ENCODE assay signal across 12 mouse cellular contexts in genomic region chr6:114461536-114461935, GRCm38 (mm10).
DNase-seq lines count a peak whose midpoint lies in the region; ATAC-seq and TF ChIP-seq lines count a peak whose summit lies in the region.
"Had no signal": no experiment of that assay in that cellular context is flagged by ENCODE, and none has a peak within 500 bp of the region (broad histone marks: within the 10 kb centered on the region; RNA-seq: fewer than 3 reads in every experiment).

No protein-coding gene starts in this region.

- H3K27me3 ChIP-seq in heart, postnatal 0 days (ENCODE audit: control insufficient read depth, insufficient read depth, low read length) = no peaks in the 10 kb centered on the region
- H3K27me3 ChIP-seq: forebrain, embryonic 12.5 days; heart, embryonic 15.5 days; limb, embryonic 12.5 days; midbrain, embryonic 15.5 days had no signal

- no peak overlapping the region for H3K27ac ChIP-seq in heart, postnatal 0 days (ENCODE audit: low read depth)
- H3K27ac ChIP-seq: forebrain, embryonic 12.5 days; heart, embryonic 15.5 days; limb, embryonic 12.5 days; midbrain, embryonic 15.5 days had no signal

- 0 out of 2 replicates have a peak, but pooled peaks cover 3% of the 10 kb centered on the region for H3K9me3 ChIP-seq in heart, postnatal 0 days (replicated peaks; ENCODE audit: control insufficient read depth, low read length)
- H3K9me3 ChIP-seq: heart, embryonic 15.5 days; midbrain, embryonic 15.5 days had no signal

- no peaks in the 10 kb centered on the region for H3K36me3 ChIP-seq in heart, postnatal 0 days (replicated peaks; ENCODE audit: control insufficient read depth, insufficient read depth, low read length)
- H3K36me3 ChIP-seq: forebrain, embryonic 12.5 days; heart, embryonic 15.5 days; limb, embryonic 12.5 days; midbrain, embryonic 15.5 days had no signal

- no peak overlapping the region for H3K4me3 ChIP-seq in heart, postnatal 0 days (ENCODE audit: low read depth, low read length)
- H3K4me3 ChIP-seq: forebrain, embryonic 12.5 days; heart, embryonic 15.5 days; limb, embryonic 12.5 days; midbrain, embryonic 15.5 days had no signal

- ATAC-seq in heart, postnatal 0 days (ENCODE audit: insufficient read depth, low read depth) = no peak
- ATAC-seq: midbrain, embryonic 15.5 days had no signal

- no peak for DNase-seq in heart, postnatal 0 days (ENCODE audit: low spot score)
- DNase-seq in heart, adult 9 months (ENCODE audit: low spot score in 2 of 2) = no peak
- DNase-seq in lung, postnatal 14 days = peak; percentile 23
- no peak for DNase-seq in lung, postnatal 25 days (ENCODE audit: low spot score)
- DNase-seq in c-Kit-positive CD71-positive TER-119-negative erythroid progenitor cells, embryonic 14.5 days (ENCODE audit: low read depth) = peak; percentile 15
- DNase-seq in thymus, postnatal 25 days = peak; percentile 32
- DNase-seq in layer of hippocampus, adult 8-10 months (ENCODE audit: low spot score in 2 of 2) = no peak
- DNase-seq in frontal cortex, postnatal 10 days (ENCODE audit: low spot score in 2 of 2) = no peak

- H3K4me1 ChIP-seq in heart, postnatal 0 days (ENCODE audit: control insufficient read depth, insufficient read depth) = no peaks in the 10 kb centered on the region

- peak; percentile 33 for TF ChIP-seq CTCF in heart, postnatal 0 days (IDR thresholded peaks at IDR 0.05; ENCODE audit: low read depth)

- H3K9ac ChIP-seq in heart, postnatal 0 days (replicated peaks; ENCODE audit: low read depth, low read length) = no peak overlapping the region
- H3K9ac ChIP-seq: forebrain, embryonic 12.5 days; heart, embryonic 15.5 days; limb, embryonic 12.5 days; midbrain, embryonic 15.5 days had no signal

- H3K4me2 ChIP-seq in heart, postnatal 0 days (ENCODE audit: low read depth, low read length) = no peak overlapping the region
- H3K4me2 ChIP-seq: forebrain, embryonic 12.5 days; heart, embryonic 15.5 days; limb, embryonic 12.5 days; midbrain, embryonic 15.5 days had no signal

- no peak for TF ChIP-seq EP300 in heart, postnatal 0 days (IDR thresholded peaks at IDR 0.05; ENCODE audit: low read depth)

Comparison
In these comparisons a context has a peak if more than half of its experiments do, and no peak if none do; other contexts are left out.
1. DNase-seq: peak in lung, postnatal 14 days (single experiment), c-Kit-positive CD71-positive TER-119-negative erythroid progenitor cells, embryonic 14.5 days (single experiment) and thymus, postnatal 25 days (single experiment); none in heart, postnatal 0 days (single experiment), heart, adult 9 months (0 of 2), lung, postnatal 25 days (single experiment), layer of hippocampus, adult 8-10 months (0 of 2) and frontal cortex, postnatal 10 days (0 of 2).